Mouse (Mus musculus) erythroblast, embryonic 14.5 days (primary cell): ENCODE data around the gene Wnt4. TPM values are rescaled to one million over a fixed set of nuclear protein-coding genes. Genes with fewer than 3 reads are reported as not detected.

Experiments
- H3K27me3 ChIP-seq: 2 replicates; pipeline ENCODE4 v1.6.1; 2012; ENCODE audit warnings: inconsistent platforms; ENCODE audit not compliant: control insufficient read depth
- H3K36me3 ChIP-seq: 2 replicates; pipeline ENCODE4 v1.6.1; 2012; ENCODE audit warnings: mild to moderate bottlenecking, inconsistent platforms; ENCODE audit not compliant: control insufficient read depth
- H3K4me1 ChIP-seq: 2 replicates; pipeline ENCODE4 v1.6.1; 2012; ENCODE audit warnings: inconsistent platforms; ENCODE audit not compliant: control insufficient read depth
- H3K4me3 ChIP-seq: replicated peaks from 2 replicates; pipeline ENCODE3; 2012; ENCODE audit warnings: moderate library complexity, mild to moderate bottlenecking, inconsistent platforms
- H3K9me3 ChIP-seq: 2 replicates; pipeline ENCODE4 v1.6.1; 2012; ENCODE audit warnings: low read length, inconsistent platforms, mixed read lengths; ENCODE audit not compliant: control insufficient read depth
- GATA1 ChIP-seq: IDR thresholded peaks from 2 replicates; pipeline ENCODE4 v1.6.1; 2012; ENCODE audit warnings: low read length, inconsistent platforms, mixed read lengths
- TAL1 ChIP-seq: IDR thresholded peaks from 3 replicates; pipeline ENCODE4 v1.6.1; 2012; ENCODE audit warnings: low read length, inconsistent platforms, mixed read lengths
- polyA plus RNA-seq: library from polyadenylated mRNA; stranded (reverse); fragments of >175 nt; gene quantifications from 2 replicates; pipeline ENCODE4 v1.2.3, GENCODE M21; 2012

Wnt4 gene
- polyA plus RNA-seq, 1 experiment = 0.02 TPM

DNA sequence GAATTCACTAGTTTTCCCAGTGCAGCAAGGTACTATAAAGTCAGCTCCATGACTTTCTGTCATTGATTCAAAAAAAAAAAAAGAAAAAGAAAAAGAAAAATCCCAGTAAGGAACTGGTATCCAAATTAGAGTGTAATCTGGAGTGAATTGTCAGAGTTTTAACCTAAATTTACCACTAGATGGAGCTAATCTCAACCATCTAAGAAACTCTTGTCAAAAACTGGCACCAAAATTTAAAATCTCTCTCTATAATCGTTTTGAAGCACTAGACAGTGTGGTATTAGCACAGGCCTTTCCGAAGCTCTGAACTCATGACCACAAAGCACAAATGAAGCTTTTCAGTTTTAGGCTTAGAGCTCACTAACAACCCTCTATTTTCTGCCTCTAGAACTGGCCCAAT lies 36.2 kb downstream of the Wnt4 start:
- Histone ChIP-seq H3K9me3 (no peaks in the 10 kb centered on the region), H3K4me3 (no peak overlapping the region), H3K36me3 (peaks cover 50% of the 10 kb centered on the region), H3K4me1 (no peaks in the 10 kb centered on the region), H3K27me3 (no peaks in the 10 kb centered on the region)
- TF ChIP-seq TAL1 (no peak), GATA1 (no peak)

DNA sequence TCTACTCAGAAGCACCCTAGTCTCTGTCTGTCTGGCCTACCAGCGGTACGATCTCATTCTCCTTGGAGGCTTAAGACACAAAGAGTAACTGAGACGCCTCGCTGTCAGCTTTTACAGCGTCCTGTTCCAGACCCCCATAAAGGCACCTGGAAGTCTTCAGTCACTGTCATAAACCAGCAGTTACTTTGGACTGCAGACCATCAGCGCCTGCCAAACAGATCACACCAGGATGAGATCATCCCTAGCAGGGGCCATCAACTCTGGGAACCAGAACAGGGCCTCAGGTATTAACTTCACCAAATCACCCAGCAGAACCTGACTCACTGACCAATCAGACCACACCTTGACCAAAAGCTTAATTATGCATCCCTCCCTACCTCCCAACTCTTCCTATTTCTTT lies 37.3 kb downstream of the Wnt4 start:
- no peak for TF ChIP-seq GATA1
- TF ChIP-seq TAL1 = no peak
- H3K36me3 ChIP-seq = peaks cover 60% of the 10 kb centered on the region
- no peaks in the 10 kb centered on the region for H3K27me3 ChIP-seq
- no peaks in the 10 kb centered on the region for H3K4me1 ChIP-seq
- no peak overlapping the region for H3K4me3 ChIP-seq
- no peaks in the 10 kb centered on the region for H3K9me3 ChIP-seq

DNA sequence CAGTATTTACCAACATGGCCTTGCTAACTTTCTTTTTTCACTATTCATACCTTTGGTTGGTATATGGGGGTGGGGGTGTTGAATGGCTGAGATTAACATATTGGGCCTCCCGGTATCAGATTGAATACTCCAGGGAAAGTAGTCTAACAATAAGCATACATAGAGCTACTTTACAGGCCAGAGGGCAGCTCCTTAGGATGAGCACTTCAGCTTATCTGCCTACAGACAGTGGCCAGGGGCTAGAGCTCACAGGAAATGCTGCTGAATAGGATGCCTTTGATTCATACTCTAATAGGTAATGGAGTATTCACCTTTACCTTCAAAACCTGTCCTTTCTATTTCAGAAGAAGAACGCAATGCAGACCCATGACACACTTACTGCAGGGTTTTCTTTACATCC lies 37.8 kb downstream of the Wnt4 start:
- Histone ChIP-seq H3K27me3 (no peaks in the 10 kb centered on the region), H3K4me3 (no peak overlapping the region), H3K36me3 (peaks cover 60% of the 10 kb centered on the region), H3K4me1 (no peaks in the 10 kb centered on the region), H3K9me3 (no peaks in the 10 kb centered on the region)
- TF ChIP-seq TAL1 (no peak), GATA1 (no peak)

DNA sequence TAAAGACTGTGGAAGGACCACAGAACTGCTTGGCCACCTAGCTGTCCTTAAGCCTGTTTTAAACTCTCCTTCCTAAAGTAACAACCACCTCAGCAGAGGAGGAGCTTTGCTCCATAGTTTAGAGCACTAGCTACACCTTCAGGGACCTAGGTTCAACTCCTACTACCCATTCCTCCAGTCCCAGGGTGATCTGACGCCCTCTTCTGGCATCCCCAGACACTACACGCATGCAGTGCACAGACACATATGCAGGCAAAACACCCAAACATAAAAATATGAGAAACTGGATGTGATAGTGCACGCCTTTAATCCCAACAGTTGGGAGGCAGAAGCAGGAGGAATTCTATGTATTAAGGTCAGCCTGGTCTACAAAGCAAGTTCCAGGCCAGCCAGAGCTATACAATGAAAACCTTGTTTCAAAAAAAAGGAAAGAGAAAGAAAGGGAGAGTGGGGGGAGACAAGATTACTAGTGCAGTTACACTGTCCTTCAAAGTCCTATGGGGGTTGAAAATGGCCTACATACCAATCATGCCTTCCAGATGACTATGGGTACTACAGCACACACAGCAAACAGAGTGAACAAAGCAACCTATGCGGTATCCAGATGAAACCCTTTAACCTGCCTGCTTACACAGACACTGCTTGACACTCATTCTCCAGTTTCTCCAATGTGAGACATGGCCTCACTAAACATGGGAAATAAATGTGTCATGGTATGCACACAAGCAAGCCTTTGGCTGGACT lies 38.9 kb downstream of the Wnt4 start:
- Histone ChIP-seq H3K4me1 (no peaks in the 10 kb centered on the region), H3K27me3 (no peaks in the 10 kb centered on the region), H3K9me3 (no peaks in the 10 kb centered on the region), H3K4me3 (no peak overlapping the region), H3K36me3 (peaks cover 61% of the 10 kb centered on the region)
- TF ChIP-seq GATA1 = no peak
- TF ChIP-seq TAL1 = no peak

DNA sequence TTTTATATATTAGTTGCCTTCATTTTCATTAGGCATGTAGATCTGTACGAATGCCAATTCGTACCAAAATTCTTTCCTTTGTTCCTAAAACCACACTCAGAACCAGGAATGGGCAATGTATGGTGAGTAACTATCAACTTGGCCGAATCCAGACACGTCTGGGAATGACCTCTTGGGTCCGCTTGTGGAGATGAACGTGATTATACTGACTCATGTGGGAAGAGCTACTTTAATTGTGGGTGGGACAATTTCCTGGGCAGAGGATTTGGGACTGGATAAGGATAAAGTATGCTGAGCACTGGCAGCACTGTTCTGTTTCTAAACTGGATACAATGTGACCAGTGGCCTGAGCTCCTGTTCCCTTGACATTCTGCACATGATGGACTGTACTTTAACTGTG lies 47.6 kb downstream of the Wnt4 start:
- Histone ChIP-seq H3K4me1 (no peaks in the 10 kb centered on the region), H3K9me3 (no peaks in the 10 kb centered on the region), H3K4me3 (no peak overlapping the region), H3K36me3 (peaks cover 86% of the 10 kb centered on the region), H3K27me3 (no peaks in the 10 kb centered on the region)
- TF ChIP-seq GATA1 = no peak
- no peak for TF ChIP-seq TAL1

DNA sequence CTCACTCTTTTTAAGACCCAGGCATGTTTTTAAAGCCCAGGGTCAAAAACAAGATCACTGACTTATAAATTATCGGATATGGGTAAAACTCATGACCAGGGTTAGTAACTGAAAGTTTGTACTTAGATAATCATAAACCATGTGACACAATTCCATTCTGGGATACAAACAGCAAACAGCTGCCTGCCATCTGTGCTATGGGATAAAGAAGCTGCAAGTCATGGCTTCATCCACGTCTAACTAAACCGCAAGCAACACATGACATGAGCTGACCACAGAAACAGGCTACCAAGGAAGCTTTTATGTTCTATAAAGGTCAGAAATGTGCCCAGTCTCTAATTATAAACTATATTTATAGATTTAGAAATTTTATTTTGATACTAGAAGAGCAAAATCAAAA lies 49.2 kb downstream of the Wnt4 start:
- H3K9me3 ChIP-seq = no peaks in the 10 kb centered on the region
- TF ChIP-seq GATA1 = no peak
- TF ChIP-seq TAL1 = no peak
- H3K4me1 ChIP-seq = no peaks in the 10 kb centered on the region
- H3K36me3 ChIP-seq = peaks cover 85% of the 10 kb centered on the region
- H3K4me3 ChIP-seq = no peak overlapping the region
- H3K27me3 ChIP-seq = no peaks in the 10 kb centered on the region

DNA sequence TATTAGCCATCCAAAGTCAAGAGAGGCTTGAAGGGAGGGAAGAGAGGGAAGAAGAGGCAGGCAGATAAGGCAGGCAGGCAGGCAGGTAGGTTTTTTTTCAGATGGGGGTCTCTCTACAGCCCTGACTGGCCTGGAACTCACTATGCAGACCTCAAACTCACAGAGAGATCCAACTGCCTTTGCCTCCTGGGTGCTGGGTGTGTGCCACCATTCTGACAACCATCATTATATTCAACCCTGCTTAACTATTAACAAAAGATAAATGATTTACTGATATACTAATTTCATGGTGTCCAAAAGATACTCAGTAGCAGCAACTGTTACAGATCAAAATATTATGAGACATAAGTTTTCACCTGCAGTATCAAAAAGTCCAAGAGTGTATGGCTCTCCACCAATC lies 54.8 kb downstream of the Wnt4 start:
- Histone ChIP-seq H3K36me3 (peaks cover 92% of the 10 kb centered on the region), H3K4me3 (no peak overlapping the region), H3K4me1 (peaks cover 3% of the 10 kb centered on the region; the same call in 1 of the 2 replicates), H3K27me3 (no peaks in the 10 kb centered on the region), H3K9me3 (no peaks in the 10 kb centered on the region)
- TF ChIP-seq GATA1 = no peak
- no peak for TF ChIP-seq TAL1

DNA sequence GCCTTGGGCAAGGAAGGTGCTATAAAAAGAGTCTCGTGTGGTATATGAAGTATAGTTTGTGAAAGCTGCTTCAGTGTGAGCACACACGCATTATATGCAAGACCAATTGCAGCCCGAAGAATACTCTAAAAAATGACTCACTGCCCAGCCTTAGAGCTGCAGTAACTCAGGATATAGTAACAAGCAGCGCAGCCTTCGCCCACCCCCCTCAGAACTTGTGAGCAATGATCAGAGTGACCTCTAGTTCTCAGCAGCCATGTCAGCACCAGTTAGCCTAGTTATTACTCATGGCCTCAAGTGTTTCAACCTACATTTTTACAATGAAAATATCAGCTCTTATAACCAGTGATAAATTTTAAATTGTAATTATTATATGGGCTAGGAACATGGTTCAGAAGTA lies 59.2 kb downstream of the Wnt4 start:
- no peaks in the 10 kb centered on the region for H3K27me3 ChIP-seq
- peaks cover 26% of the 10 kb centered on the region for H3K4me1 ChIP-seq
- H3K36me3 ChIP-seq = peaks cover 68% of the 10 kb centered on the region
- no peak overlapping the region for H3K4me3 ChIP-seq
- no peaks in the 10 kb centered on the region for H3K9me3 ChIP-seq
- TF ChIP-seq TAL1 (no peak), GATA1 (no peak)

DNA sequence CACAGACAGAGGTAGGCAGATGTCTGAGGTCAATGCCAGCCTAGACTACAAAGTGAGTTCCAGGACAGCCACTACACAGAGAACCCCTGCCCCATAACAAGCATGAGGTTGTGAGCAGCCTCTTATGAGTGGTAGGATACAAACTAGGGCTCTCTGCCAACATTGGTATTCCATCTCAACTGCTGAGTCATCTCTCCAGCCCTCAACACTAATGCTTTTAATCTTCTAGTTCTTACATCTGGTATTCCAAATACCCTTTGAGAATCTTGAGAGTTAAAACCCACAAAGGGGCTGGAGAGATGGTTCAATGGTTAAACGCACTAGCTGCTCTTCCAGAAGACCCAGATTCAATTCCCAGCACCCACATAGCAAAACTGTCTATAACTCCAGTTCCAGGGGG lies 62.1 kb downstream of the Wnt4 start:
- H3K4me1 ChIP-seq = peaks cover 35% of the 10 kb centered on the region
- no peaks in the 10 kb centered on the region for H3K27me3 ChIP-seq
- peaks cover 53% of the 10 kb centered on the region for H3K36me3 ChIP-seq
- no peak overlapping the region for H3K4me3 ChIP-seq
- H3K9me3 ChIP-seq = no peaks in the 10 kb centered on the region
- TF ChIP-seq GATA1 (no peak), TAL1 (no peak)

DNA sequence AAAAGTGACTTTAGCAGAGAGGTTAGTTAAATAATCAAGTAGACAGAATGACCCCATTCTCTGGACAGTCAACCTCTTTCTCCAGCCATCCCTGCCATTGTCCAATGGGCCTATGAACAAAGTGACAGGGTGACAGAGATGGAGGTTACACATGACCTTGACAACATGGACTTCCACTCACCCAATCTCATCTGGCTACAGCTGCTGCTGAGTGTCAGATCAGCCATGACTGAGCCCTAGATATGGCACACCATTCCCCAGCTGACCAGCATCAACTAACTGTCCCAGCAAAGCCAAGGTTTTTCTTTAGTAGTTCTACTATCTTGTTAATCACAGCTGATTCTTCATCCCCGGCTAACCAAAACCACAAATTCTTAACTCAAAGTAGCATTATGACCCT lies 65.5 kb downstream of the Wnt4 start:
- TF ChIP-seq TAL1 = no peak
- no peak for TF ChIP-seq GATA1
- Histone ChIP-seq H3K9me3 (no peaks in the 10 kb centered on the region), H3K4me3 (no peak overlapping the region), H3K4me1 (peaks cover 33% of the 10 kb centered on the region), H3K36me3 (peaks cover 60% of the 10 kb centered on the region), H3K27me3 (no peaks in the 10 kb centered on the region)
